Mouse (Mus musculus) lung, postnatal 10 days (tissue): ENCODE measurements around the gene Acox1.

Experiments used
- DNase-seq: peaks from one replicate; pipeline ENCODE4 v3.0.0; 2021

Gene Acox1

DNA sequence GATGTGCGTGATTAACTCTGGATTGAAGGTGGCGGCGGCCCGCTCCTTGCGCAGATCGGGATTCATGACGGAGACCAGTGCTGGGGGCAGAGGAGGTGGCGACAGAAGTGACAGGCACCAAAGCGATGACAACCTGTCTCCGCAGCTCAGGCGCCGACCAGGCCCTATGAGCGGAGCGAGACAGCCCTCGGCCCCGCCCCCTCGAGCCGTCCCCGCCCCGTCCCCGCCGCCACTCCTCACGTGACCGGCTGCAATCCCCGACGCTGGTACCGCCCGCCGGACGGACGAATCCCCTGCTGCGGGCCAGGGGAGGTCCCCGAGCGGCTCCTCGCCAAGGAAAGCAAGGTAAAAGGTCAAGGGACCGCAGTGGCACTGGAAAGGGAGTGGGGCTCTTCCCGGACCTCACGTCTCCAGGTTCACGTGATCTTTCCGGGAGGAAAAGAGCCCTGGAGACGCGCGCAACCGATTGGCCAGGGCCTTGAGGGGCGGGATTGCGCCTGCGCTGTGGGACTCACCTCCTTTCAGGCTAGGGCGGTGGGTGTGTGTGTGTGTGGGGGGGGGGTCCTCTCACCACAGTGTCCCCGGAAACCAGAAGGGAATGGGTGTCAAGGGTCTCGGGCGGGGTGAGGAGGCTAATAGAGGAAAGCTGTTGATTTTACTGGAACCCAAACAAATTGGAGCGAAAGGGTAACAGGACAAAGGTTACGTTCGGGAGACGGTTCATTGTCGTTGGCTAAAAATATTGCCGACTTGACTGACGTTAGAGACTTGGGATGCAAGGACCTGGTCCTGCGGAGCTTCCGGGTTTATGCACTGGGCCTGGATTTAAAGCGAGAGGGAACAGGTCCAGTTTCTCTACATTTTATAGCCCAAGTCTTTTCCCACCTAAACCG lies at the start of gene Acox1, which contains the start of gene Ten1:
Gene Acox1, minus strand, starts transcription at position 407 of the 893 bp plus-strand sequence.
Gene Ten1, plus strand, starts transcription at position 217 of the 893 bp plus-strand sequence.
- peak; percentile 98 for DNase-seq

DNA sequence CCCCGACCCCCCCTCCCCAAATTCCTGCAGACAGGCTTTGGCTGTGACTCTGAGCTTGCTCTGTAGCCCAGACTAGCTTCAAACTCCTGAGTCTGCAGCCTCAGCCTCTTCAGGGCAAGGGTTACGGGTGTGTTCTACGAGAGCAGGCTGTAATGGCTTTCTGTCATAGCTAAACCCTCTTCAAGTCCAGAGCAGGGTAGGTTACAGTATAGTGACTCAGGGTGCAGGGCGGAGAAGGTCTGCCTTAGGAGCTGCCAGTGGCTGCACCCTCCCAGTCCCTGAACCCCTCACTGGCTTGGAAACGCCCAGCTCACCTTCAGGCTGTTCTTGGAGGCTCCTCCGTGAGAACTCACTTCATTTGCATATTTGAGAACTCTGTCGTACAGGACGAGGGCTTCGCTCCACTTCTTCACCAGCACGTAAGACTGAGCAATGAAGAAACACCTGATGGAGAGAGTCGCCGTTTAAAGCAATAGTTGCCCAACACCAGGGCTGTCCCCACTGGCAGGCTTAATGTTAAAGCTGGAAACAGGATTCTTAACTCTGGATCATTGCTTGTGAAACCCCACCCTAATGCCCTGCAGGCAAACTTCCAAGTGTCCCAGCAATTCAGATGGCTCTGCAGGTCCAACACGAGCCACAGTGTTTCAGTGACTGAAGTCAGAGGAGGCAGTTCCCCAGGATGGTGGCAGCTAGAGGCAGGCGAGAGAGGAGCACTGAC lies 48.8 kb upstream of the Acox1 start:
- DNase-seq = no peak

DNA sequence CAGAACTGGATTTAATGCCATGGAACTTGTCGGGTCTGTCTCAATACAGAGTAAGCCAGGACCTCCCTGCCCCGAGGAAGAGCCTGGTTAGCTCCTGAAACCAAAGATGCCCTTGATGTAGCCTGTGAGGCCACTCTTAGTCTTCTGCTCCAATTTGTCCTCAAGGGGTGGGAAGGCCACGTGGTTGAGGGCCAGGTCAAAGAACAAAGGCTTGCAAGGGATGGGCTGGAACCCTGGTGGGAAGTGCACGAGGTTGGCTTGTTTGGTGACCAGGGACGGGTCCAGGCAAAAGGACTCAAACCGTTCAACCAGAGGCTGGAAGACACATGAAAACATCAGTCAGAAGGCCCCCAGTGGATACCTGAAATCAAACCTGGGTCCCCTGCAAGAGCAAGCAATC lies 46.8 kb upstream of the Acox1 start:
- DNase-seq = no peak

DNA sequence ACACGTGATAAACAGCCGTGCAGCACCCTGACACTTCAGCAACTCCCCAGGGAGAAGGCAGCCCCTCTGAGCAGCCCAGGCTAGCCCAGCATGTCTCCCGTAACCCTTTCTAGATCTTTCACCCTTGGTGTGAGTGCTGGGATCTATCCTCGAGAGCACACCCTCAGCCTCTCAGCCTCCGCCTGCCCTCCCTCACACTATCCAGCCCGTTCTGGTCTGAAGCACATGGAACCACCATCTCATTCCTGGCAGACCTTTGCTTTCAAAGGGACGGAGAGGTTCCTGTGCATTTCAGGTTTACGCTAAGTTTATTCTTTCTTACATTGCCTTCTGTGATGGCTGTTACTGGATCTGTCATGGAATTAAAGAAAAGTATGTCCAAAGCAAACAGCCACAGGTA lies 45.7 kb upstream of the Acox1 start:
- DNase-seq = no peak

DNA sequence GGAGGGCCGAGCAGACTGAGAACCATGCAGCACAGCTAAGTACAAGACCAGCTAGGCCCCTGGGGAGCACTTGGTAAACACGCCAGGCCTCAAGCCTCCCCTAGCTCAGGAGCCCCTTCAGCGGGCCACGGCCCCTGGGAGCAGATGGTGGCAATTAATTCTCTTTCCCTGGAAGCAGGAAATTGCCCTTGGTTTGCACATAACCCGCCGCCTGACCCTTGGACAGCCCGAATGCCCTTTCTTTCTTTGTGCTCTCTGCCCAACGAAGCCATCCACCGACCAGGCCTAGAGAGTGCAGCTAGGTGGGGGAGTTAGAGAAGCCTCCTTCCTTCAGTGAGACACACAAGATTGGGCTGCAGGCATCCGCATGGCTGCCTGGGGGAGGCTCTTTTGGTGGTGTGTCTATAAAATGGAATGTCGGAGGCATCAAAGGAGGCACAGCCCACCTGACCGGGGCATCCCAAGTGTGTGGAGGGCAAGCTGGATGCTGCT lies 42.9 kb upstream of the Acox1 start:
- no peak for DNase-seq

DNA sequence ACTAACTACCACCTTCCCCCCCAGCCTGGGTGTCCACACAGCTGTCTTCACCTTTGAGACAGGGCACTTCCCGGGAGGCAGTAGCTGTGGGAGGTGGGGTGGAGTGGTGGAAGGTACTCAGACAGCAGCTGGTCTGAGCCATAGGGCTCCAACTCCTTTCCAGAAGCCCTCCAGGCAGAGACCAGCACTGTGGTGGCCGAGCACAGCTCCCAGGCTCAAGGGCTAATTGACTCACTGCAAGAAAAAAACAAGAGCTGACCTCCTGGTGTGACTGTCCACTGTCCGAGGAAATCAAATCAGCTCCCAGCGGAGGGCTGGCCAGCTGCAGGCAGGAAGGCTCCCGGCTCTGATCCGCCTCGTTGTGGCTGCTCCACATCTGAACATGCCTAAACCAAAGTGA lies 41.0 kb upstream of the Acox1 start:
- DNase-seq = no peak

DNA sequence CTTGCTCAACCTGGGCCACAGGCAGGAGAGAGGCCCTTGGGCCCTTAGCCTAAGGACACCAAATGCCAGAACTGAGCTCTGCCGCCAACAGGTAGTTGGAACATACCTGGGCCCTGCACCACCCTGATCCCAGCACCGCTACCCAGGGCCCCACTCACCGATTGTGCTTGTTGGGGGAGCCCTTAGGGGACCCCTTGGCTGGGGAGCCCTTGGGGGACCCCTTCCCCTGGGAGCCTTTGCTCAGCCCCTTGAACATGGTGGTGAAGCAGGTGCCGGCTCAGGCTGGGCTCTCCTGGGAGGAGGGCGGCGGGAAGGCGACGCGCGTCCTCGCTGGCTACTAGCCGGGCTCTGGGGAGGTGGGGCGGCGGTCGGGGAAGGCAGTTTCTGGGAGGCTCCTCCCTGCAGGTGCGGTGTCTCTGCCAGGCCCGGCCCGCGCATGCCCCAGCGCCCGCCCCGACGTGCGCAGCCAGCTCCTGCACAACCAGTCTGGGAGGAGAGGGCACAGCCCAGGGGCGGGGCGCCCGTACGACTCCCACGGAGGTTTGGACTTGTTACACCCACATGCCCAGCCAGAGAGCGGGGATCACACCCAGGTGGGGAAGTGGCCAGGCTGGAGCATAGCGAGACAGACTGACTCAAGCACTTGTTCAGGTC lies 39.0 kb upstream of the Acox1 start, which contains the start of gene Evpl:
Gene Evpl, minus strand, starts transcription at position 336 of the 654 bp plus-strand sequence.
- peak; percentile 85 for DNase-seq

DNA sequence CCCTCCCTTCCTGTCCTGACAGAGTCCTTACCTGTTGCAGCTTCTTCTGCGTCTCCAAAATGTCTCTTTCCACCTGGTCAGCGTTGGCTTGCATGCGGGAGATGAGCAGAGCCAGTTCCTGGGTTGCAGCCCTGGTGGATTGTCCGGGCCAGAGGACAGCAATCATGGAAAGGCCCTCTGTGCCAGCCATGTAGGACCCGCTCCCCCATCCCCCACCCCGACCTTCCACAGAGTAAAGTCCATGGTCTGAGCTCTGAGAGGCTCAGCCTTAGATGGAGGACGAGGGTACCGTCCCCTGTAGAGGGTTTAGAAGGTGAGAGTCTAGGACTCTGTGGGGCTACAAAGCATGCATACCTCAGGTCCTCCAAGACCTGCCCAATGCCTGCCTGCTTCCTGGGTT lies 36.1 kb upstream of the Acox1 start:
- no peak for DNase-seq

DNA sequence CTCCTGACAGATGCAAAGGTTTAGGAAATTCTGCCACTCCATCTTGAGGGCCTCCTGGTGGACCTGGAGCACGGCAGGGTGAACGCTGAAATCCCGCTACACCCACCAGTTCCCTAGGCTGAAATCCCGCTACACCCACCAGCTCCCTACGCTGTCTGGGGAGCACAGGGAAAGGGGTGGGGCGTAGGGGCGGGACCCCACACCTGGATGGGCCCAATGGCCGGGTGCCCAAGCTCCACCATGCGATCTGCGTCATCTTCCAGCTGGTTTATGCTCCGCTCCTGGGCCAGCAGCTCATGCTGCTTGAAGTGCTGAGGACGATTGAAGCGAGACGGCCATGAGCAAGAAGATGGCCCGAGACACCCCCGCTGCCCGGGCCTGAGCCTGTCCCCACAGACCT lies 33.6 kb upstream of the Acox1 start:
- no peak for DNase-seq

DNA sequence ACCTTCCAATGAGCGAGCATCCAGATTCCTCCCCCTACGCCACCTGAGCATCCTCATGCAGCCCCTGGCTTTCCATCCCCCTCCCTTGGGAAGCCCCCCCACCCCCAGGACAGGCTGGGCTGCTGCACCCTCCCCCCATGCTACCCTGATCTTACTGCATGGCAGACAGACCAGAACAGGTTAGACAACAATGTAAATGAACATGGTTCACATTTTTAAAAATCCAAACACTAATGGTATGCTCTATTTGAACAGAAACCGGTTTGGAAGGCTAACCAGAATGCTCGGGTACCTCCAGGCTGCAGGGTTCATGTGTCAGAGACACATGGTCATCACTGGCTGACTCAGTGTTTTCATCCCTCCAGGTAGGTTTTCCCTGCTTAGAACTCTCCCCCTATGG lies 29.9 kb upstream of the Acox1 start:
- no peak for DNase-seq

DNA sequence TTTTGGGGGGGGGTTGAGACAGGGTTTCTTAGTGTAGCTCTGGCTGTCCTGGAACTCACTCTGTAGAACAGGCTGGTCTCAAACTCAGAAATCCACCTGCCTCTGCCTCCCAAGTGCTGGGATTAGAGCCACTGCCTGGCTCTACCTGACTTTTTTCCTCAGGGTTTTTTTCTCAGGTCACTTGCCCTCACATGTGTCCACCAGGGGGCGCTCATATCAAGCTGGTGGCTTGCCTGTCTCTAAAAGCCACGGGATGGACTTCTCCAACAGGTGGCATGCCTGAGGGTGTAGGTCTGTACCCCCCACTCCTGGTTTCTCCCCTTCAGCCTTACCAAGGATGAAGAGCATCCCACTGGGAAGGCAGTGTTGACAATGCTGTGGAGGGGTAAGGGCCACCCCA lies 27.6 kb upstream of the Acox1 start:
- DNase-seq = peak; percentile 89

DNA sequence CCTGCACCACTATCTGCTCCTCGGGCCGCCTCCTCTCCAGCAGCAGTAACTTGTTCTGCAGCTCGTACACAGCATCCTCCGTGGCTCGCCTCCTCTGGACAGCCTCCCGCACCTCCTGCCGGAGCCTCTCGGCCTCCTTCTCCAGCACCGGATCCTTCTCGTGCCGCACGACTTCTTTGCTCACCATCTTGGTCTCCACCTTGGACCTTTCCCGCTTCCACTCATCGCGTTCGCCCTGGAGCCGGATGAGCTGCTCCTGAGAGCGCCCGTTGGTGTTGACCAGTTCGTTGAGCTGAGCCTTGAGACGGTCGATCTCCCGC lies 23.9 kb upstream of the Acox1 start:
- DNase-seq = no peak

DNA sequence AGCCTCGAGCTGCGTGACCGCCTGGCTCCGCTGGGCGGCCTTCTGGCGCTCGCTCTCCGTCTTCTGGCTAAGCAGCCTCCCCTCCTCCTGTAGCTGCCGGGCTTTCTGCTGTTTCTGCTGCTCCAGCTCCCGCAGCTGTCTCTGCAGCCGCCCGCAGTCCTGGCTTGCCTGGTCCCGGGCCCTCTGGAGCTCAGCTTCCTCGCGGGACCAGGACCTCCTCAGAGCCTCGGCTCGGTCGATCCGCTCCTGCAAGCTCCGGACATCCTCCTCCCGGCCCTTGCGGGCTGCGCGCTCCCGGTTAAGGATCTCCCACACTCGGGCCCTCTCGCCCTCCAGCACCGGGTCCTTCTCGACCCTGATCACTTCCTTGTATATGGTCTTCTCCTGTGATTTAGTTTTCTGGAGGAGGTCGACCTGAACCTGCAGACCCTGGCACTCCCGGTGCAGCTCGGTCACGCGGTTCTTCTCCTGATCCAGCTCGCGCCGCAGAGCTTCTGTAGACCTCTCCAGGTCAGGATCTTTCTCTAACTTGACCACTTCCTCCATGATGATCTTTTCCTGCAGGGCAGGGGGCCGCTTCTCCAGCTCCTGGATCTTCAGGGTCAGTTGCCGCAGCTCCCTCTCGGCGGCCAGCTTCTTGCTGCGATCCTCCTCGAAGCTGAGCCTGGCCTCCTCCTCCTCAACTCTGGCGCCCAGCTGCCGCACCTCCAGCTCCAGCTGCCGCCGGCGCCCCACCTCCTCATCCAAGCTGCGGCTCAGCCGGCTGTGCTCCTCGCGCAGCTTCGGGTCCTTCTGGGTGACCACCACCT lies 23.3 kb upstream of the Acox1 start:
- peak; percentile 41 for DNase-seq

DNA sequence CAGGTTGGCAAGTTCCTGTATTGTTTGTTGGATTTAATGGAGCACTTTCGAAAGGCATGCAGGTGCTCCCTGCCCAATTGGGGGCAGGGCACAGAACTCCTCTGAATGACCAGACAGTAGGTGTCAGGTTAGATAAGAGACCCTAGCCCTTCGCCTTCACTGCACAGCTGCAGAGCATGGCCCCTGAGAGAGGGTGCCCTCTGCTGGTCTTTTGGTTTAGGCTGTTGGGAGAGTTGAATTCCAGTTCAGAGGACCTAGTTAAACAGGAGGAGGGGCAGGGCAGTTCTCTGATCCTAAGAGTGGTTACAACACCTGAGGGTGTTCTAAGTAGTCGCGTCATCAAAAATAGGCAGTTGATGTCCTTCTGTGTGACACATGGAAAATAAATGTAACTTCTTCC lies 21.0 kb upstream of the Acox1 start:
- DNase-seq = peak; percentile 88

DNA sequence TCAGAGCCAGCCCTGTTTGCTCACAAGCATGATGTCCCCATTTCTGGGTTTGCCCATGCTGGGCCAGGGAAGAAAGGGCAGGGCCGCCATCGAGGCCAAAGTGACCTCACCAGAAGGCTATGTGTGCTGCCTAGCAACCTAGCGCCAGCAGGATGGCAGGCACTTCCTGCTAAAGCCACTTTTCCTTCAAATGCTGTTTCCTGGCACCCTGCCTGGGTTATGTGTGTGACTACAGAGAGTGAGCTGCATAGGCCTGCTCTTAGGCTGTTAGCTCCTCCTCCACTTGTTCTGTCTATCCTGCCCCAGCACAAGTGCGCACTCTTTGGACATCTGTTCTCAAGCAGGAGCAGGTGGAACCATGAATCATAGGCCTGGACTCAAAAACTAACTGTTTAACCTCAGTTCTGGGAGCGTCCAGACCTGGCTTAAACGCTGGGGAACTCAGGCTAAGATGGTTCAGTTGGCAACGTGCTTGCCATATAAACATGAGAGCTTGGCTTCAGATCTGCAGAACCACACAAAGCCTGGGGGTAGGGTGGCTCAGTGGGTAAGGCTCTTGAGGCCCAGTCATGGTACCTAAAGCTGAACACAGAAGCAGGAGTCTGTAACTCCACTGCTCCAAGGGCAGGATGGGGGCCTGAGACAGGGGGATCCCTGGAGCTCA lies 20.0 kb upstream of the Acox1 start:
- peak; percentile 98 for DNase-seq

DNA sequence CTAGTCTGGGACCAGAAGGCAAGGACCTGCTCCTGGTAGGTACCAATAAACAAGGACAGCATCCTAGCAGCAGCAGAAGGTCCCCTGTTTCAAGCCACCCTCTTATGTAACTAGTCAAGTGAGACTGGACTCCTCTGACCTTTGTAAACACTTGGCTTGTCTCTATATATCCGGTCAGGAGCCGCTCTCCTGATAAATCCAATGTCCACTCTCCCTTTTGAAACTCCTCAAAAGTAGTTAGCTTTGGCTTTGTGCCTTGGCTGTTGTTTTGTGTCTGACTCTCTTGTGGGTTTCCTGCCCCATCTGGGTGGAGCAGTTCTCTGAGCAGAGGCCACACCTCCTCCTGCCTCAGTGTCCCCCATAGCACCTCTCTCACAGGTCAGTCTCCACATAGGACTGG lies 19.4 kb upstream of the Acox1 start:
- peak; percentile 71 for DNase-seq

DNA sequence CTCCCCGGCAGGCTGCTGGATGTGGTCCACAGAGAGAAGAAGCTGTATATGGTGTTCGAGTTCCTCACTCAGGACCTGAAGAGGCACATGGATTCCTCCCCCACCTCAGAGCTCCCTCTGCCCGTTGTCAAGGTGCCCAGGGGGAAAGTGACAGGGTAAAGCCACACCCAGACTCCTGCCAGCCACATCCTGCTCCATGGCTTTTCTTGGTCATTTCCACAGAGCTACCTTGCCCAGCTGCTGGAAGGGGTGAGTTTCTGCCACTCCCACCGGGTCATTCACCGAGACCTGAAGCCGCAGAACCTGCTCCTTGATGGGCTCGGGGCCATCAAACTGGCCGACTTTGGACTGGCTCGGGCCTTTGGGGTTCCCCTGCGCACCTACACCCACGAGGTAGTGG lies 17.7 kb upstream of the Acox1 start:
- DNase-seq = no peak

DNA sequence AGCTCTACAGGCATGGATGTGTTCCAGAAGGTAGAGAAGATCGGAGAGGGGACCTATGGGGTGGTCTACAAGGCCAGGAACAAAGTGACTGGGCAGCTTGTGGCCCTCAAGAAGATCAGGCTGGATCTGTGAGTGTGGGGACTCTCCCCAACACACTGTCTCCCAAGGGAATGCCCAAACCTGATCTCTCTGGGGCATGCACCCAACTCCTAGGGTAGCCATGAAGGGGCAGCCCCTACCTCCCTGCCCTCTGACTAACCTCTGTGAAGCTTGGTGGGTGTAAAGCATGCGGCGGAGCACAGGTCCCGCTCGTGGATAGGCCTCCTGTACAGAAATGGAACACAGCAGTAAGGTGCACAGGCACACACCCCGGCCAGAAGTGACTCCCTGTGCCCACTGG lies 17.1 kb upstream of the Acox1 start:
- no peak for DNase-seq

DNA sequence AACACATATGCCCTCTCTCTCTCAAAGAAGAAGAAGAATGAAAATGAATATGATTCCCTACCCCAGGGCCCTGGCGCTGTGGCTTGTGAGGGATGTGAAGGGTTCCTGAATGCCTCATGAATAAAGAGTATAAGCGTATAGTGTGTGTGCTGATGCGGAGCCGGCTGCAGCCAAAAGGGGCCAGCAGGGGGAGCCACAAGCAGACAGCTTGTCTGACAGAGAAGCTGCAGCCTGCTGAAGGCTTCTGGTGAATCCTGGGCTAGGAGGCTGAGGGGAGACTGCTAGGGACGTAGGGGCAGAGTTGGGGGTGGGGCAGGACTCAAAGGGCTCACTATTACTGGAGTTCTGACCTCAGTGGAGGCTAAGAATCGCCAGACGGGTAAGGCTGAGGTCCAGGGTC lies 16.3 kb upstream of the Acox1 start:
- peak; percentile 46 for DNase-seq

DNA sequence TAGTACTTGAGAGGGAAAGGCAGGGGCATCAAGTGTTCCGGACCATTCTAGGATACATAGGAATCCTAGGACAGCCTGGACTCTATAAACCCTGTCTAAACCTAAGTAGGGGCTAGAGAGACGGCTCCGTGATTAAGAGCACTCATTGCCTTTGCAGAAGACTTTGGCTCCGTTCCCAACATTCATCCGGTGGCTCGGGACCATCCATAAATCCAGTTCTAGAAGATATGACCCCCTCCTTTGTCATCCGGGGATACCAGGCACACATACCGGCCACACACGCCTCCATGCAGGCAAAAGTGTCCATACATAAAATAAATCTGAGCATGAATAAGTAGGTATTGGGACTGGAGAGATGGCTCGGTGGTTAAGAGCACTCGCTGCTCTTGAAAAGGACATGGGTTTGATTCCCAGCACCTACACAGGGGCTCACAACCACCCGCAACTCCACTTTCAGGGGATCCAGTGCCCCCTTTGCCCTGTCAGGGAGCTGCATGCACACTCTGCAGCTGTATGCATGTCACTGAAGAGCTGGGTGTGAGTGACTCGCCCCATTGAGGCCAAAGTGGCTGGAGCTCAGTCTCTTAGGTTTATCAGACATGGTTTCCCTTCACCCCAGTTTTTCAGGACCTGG lies 15.1 kb upstream of the Acox1 start:
- no peak for DNase-seq

DNA sequence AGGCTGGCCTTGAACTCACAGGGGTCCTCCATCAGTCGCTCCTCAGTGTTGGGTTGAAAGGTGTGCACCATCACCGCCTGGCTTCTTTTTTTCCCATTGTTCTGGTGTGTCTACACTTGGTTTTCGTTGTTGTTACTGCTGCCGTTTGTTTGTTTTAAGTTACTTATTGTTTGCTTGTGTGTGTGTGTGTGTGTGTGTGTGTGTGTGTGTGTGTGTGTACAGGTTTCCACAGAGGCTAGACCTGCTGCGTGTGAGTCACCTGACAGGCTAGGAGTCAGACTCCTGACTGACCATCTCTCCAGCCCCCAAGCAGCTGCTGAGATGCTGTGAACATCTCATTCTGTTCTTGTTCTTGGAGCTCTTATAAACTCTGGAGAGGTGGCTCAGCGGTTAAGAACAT lies 14.0 kb upstream of the Acox1 start:
- DNase-seq = no peak

DNA sequence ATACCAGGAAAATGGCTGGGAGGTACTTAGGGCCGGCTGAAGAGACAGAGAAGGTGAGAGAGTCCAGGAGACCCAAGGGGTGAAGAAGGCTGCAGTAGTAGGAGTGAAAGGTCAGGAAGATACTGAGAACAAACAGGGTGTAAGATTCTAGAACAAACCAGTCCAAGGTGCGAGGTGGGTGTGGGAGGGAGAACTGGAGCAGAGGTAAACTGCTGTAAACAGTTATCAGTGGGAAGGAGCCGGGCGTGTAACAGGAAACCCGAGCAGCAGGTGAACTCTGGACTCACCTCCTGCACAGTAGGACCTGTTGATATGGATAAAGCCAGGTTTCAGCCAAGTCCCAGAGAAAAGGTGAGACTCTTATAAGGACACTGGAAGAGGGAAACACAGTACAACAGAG lies 11.9 kb upstream of the Acox1 start:
- DNase-seq = no peak
